Mouse (Mus musculus) MEL (cell line): ENCODE data around the gene Mrpl58. TPM values are rescaled to one million over a fixed set of nuclear protein-coding genes. Genes with fewer than 3 reads are reported as not detected.

Experiments used
- DNase-seq: peaks from one replicate; pipeline ENCODE4 v3.0.0; 2011; ENCODE audit warnings: low read depth, low spot score
- H3K27ac ChIP-seq: 2 replicates; pipeline ENCODE4 v1.5.1; 2012; ENCODE audit warnings: low read depth, mild to moderate bottlenecking, control low read depth, low read length, moderate library complexity; ENCODE audit not compliant: control insufficient read depth
- H3K27me3 ChIP-seq, 2 experiments: fragments of 150-350 bp in 1 of 2; sonication (generic) in 1 of 2; 2 replicates each; pipeline ENCODE4 v1.6.1; 2012; ENCODE audit warnings: low read length in 2 of 2, mild to moderate bottlenecking in 2 of 2, improper control_type of control experiment in 1 of 2, moderate library complexity in 1 of 2; ENCODE audit not compliant: insufficient read depth in 2 of 2, control insufficient read depth in 1 of 2
- H3K36me3 ChIP-seq, 2 experiments: 2 replicates each; pipeline ENCODE4 v1.6.1; 2012 to 2014; ENCODE audit warnings: low read length in 2 of 2, improper control_type of control experiment in 1 of 2, inconsistent platforms in 1 of 2, mild to moderate bottlenecking in 1 of 2; ENCODE audit not compliant: insufficient read depth in 2 of 2, control insufficient read depth in 1 of 2
- H3K4me1 ChIP-seq, 2 experiments: fragments of 150-350 bp in 1 of 2; sonication (generic) in 1 of 2; 2 replicates each; pipeline ENCODE4 v1.6.1; 2012; ENCODE audit warnings: low read length in 2 of 2, improper control_type of control experiment in 1 of 2, mild to moderate bottlenecking in 1 of 2; ENCODE audit not compliant: insufficient read depth in 2 of 2, control insufficient read depth in 1 of 2
- H3K4me3 ChIP-seq, 2 experiments: fragments of 150-350 bp in 1 of 2; sonication (generic) in 1 of 2; 2 replicates each; pipeline ENCODE4 v1.5.1; 2012; ENCODE audit warnings: low read depth in 2 of 2, low read length in 2 of 2, mild to moderate bottlenecking in 2 of 2, moderate library complexity in 2 of 2, control low read depth in 1 of 2, improper control_type of control experiment in 1 of 2; ENCODE audit not compliant: control insufficient read depth in 1 of 2, insufficient read depth in 1 of 2
- H3K79me2 ChIP-seq: 2 replicates; pipeline ENCODE4 v1.6.1; 2012; ENCODE audit warnings: mild to moderate bottlenecking, low read length, moderate library complexity; ENCODE audit not compliant: control insufficient read depth, poor library complexity, insufficient read depth
- H3K9ac ChIP-seq: 2 replicates; pipeline ENCODE4 v1.6.1; 2012; ENCODE audit warnings: low read depth, mild to moderate bottlenecking, control low read depth, low read length, moderate library complexity; ENCODE audit not compliant: control insufficient read depth, poor library complexity, severe bottlenecking
- H3K9me3 ChIP-seq: fragments of 150-350 bp; sonication (generic); replicated peaks from 2 replicates; pipeline ENCODE4 v1.6.1; 2012; ENCODE audit warnings: mild to moderate bottlenecking, low read length, improper control_type of control experiment, moderate library complexity; ENCODE audit not compliant: insufficient read depth
- CHD1 ChIP-seq: IDR thresholded peaks from 2 replicates; pipeline ENCODE4 v1.6.1; 2012; ENCODE audit warnings: low read depth, mild to moderate bottlenecking, inconsistent platforms, low read length, improper control_type of control experiment
- EP300 ChIP-seq, 2 experiments: IDR thresholded peaks; 2 replicates each; pipeline ENCODE4 v1.6.1; 2011; ENCODE audit warnings: improper control_type of control experiment in 2 of 2, low read length in 2 of 2, low read depth in 1 of 2, mild to moderate bottlenecking in 1 of 2
- ETS1 ChIP-seq: IDR thresholded peaks from 2 replicates; pipeline ENCODE4 v1.6.1; 2012; ENCODE audit warnings: low read depth, mild to moderate bottlenecking, inconsistent platforms, low read length, improper control_type of control experiment, moderate library complexity
- GABPA ChIP-seq: IDR thresholded peaks from 2 replicates; pipeline ENCODE4 v1.6.1; 2012; ENCODE audit warnings: low read depth, mild to moderate bottlenecking, inconsistent platforms, low read length, improper control_type of control experiment, moderate library complexity
- GATA1 ChIP-seq: IDR thresholded peaks from 2 replicates; pipeline ENCODE4 v1.6.1; 2011; ENCODE audit warnings: low read depth, low read length, improper control_type of control experiment
- HCFC1 ChIP-seq: IDR thresholded peaks from 2 replicates; pipeline ENCODE4 v1.6.1; 2012; ENCODE audit warnings: low read depth, mild to moderate bottlenecking, inconsistent platforms, low read length, improper control_type of control experiment, moderate library complexity
- MAFK ChIP-seq: IDR thresholded peaks from 2 replicates; pipeline ENCODE4 v1.6.1; 2011; ENCODE audit warnings: low read depth, mild to moderate bottlenecking, low read length, improper control_type of control experiment, borderline replicate concordance
- MAX ChIP-seq: IDR thresholded peaks from 2 replicates; pipeline ENCODE4 v1.6.1; 2011; ENCODE audit warnings: low read length, improper control_type of control experiment
- MXI1 ChIP-seq: IDR thresholded peaks from 2 replicates; pipeline ENCODE4 v1.6.1; 2011; ENCODE audit warnings: mild to moderate bottlenecking, low read depth, low read length, improper control_type of control experiment
- MYC ChIP-seq: IDR thresholded peaks from 2 replicates; pipeline ENCODE4 v1.6.1; 2011; ENCODE audit warnings: low read depth, mild to moderate bottlenecking, low read length, improper control_type of control experiment, moderate library complexity
- NRF1 ChIP-seq: IDR thresholded peaks from 2 replicates; pipeline ENCODE4 v1.6.1; 2014; ENCODE audit warnings: low read depth, mild to moderate bottlenecking, inconsistent platforms, low read length, improper control_type of control experiment, moderate library complexity; ENCODE audit not compliant: poor library complexity, insufficient read depth, severe bottlenecking
- POLR2A ChIP-seq, 2 experiments: IDR thresholded peaks; 2 replicates each; pipeline ENCODE4 v1.6.1; 2011 to 2012; ENCODE audit warnings: low read length in 2 of 2, mild to moderate bottlenecking in 2 of 2, control low read depth in 1 of 2, improper control_type of control experiment in 1 of 2, low read depth in 1 of 2, moderate library complexity in 1 of 2; ENCODE audit not compliant: control insufficient read depth in 1 of 2, insufficient read depth in 1 of 2, poor library complexity in 1 of 2
- POLR2AphosphoS2 ChIP-seq: IDR thresholded peaks from 2 replicates; pipeline ENCODE4 v1.6.1; 2011; ENCODE audit warnings: low read length, improper control_type of control experiment
- RCOR1 ChIP-seq: IDR thresholded peaks from 2 replicates; pipeline ENCODE4 v1.6.1; 2012; ENCODE audit warnings: low read depth, mild to moderate bottlenecking, inconsistent platforms, low read length, improper control_type of control experiment
- SIN3A ChIP-seq: IDR thresholded peaks from 2 replicates; pipeline ENCODE4 v1.6.1; 2012; ENCODE audit warnings: low read length, improper control_type of control experiment, inconsistent platforms
- SMC3 ChIP-seq: IDR thresholded peaks from 2 replicates; pipeline ENCODE4 v1.6.1; 2011; ENCODE audit warnings: low read depth, low read length, improper control_type of control experiment
- ZC3H11A ChIP-seq: IDR thresholded peaks from 2 replicates; pipeline ENCODE4 v1.6.1; 2012; ENCODE audit warnings: low read depth, mild to moderate bottlenecking, inconsistent platforms, low read length, improper control_type of control experiment
- polyA plus RNA-seq, 2 experiments: library from polyadenylated mRNA; stranded (reverse) in 1 of 2; unstranded in 1 of 2; fragments of >175 nt in 1 of 2; fragments of >200 nt in 1 of 2; gene quantifications; 2 replicates each; pipeline versions ENCODE4 v1.2.1 to v1.2.4; 2012; ENCODE audit warnings: low replicate concordance in 2 of 2, low read depth in 1 of 2; ENCODE audit not compliant: insufficient read length in 2 of 2, insufficient read depth in 1 of 2, missing spikeins in 1 of 2
- total RNA-seq: library from RNA; depleted of rRNA; stranded (reverse); fragments of 300-350 nt; gene quantifications from 2 replicates; pipeline ENCODE4 v1.2.3, GENCODE M21; 2012

Mrpl58 gene
- total and polyA plus RNA-seq, 3 experiments, result 137 TPM; not detected in 1

GRCm38 (mm10) chr11:115437571-115438122, 34.1 kb downstream of the Mrpl58 start:
- peak; percentile 80 for DNase-seq
- TF ChIP-seq SMC3, result 0 out of 2 replicates have a peak, but pooled peaks have one; percentile 2
- peak; percentile 51; the same call in 1 of the 2 replicates for TF ChIP-seq MXI1
- TF ChIP-seq EP300 (IDR thresholded peaks at IDR 0.05; ENCODE audit: low read depth in 1 of 2, low read length in 2 of 2), result peak; percentile 59 to 62
- no peak for TF ChIP-seq HCFC1
- TF ChIP-seq ETS1, result peak; percentile 73
- 0 out of 2 replicates have a peak, but pooled peaks have one; percentile 32 for TF ChIP-seq RCOR1
- no peak for TF ChIP-seq ZC3H11A
- peak; percentile 95 for TF ChIP-seq MAFK
- TF ChIP-seq MYC, result 0 out of 2 replicates have a peak, but pooled peaks have one; percentile 19
- no peak for TF ChIP-seq POLR2A (IDR thresholded peaks at IDR 0.05; ENCODE audit: control insufficient read depth in 1 of 2, insufficient read depth in 1 of 2, low read depth in 1 of 2, low read length in 2 of 2, poor library complexity in 1 of 2)
- TF ChIP-seq POLR2AphosphoS2, result no peak
- peak; percentile 44; the same call in 1 of the 2 replicates for TF ChIP-seq MAX
- peak; percentile 92 for TF ChIP-seq GABPA
- TF ChIP-seq NRF1, result 0 out of 2 replicates have a peak, but pooled peaks have one; percentile 21
- TF ChIP-seq GATA1, result peak; percentile 40; the same call in 1 of the 2 replicates
- peak; percentile 68 for TF ChIP-seq SIN3A
- peaks cover 3 to 8% of the 10 kb centered on the region in 2 experiments; a peak in 3 of 4 replicates for H3K4me1 ChIP-seq
- no peak overlapping the region for H3K4me3 ChIP-seq
- H3K36me3 ChIP-seq, result peaks cover 0 to 5% of the 10 kb centered on the region in 2 experiments; a peak in 2 of 4 replicates
- no peaks in the 10 kb centered on the region for H3K27me3 ChIP-seq
- no peak overlapping the region for H3K9ac ChIP-seq
- no peaks in the 10 kb centered on the region for H3K9me3 ChIP-seq
- H3K79me2 ChIP-seq, result no peaks in the 10 kb centered on the region
- H3K27ac ChIP-seq, result no peak overlapping the region; the same call in 1 of the 2 replicates

DNA sequence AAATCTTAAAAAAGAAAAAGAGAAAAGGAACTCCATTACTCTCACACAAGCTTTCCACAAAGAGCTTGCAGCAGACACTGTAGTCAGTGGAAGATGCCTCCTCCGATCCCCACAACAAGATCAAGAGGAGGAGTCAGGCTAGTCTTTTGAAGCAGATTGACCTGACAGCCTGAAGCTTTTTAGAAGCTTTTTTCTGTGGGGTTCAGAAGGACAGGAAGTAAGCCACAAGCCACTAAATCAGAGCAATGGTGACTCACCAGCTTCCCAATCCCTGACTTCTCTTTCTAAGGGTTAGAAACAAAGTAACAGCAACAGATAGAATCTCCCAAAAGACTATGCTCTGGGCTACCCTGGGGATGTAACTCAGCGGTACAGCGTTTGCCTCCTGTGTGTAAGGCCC, 35.8 kb downstream of the Mrpl58 start:
- TF ChIP-seq CHD1, result no peak
- TF ChIP-seq RCOR1, result peak; percentile 58
- peaks cover 3 to 8% of the 10 kb centered on the region in 2 experiments; a peak in 3 of 4 replicates for H3K4me1 ChIP-seq
- no peak overlapping the region for H3K27ac ChIP-seq
- no peaks in the 10 kb centered on the region for H3K9me3 ChIP-seq
- DNase-seq, result no peak
- H3K9ac ChIP-seq, result no peak overlapping the region
- H3K79me2 ChIP-seq, result no peaks in the 10 kb centered on the region
- no peak overlapping the region for H3K4me3 ChIP-seq
- peaks cover 0 to 5% of the 10 kb centered on the region in 2 experiments; a peak in 2 of 4 replicates for H3K36me3 ChIP-seq
- H3K27me3 ChIP-seq, result no peaks in the 10 kb centered on the region
